Mouse (Mus musculus) ES-E14 (cell line): ENCODE measurements around the gene Atp1a4. TPM values are rescaled to one million over a fixed set of nuclear protein-coding genes. Genes with fewer than 3 reads are reported as not detected.

Experiments used
- DNase-seq: peaks from one replicate; pipeline ENCODE4 v3.0.0-alpha.2; 2013; ENCODE audit warnings: low read depth, low spot score
- H3K27ac ChIP-seq: 2 replicates; pipeline ENCODE4 v1.5.1; 2012; ENCODE audit warnings: low read depth, mild to moderate bottlenecking, low read length, moderate library complexity, mixed read lengths; ENCODE audit not compliant: poor library complexity, insufficient read depth, severe bottlenecking
- H3K36me3 ChIP-seq: 2 replicates; pipeline ENCODE4 v1.6.1; 2012; ENCODE audit warnings: mild to moderate bottlenecking, low read length, moderate library complexity, mixed read lengths; ENCODE audit not compliant: control insufficient read depth, poor library complexity, insufficient read depth, severe bottlenecking
- H3K4me1 ChIP-seq, 2 experiments: fragments of 150-350 bp in 1 of 2; sonication (generic) in 1 of 2; 2 replicates each; pipeline ENCODE4 v1.6.1; 2012; ENCODE audit warnings: low read length in 2 of 2, mild to moderate bottlenecking in 1 of 2, mixed read lengths in 1 of 2; ENCODE audit not compliant: control insufficient read depth in 2 of 2, insufficient read depth in 2 of 2, poor library complexity in 1 of 2
- H3K4me3 ChIP-seq, 2 experiments: fragments of 150-350 bp in 1 of 2; sonication (generic) in 1 of 2; 2 replicates each; pipeline ENCODE4 v1.5.1; 2012; ENCODE audit warnings: low read length in 2 of 2, low read depth in 1 of 2, mild to moderate bottlenecking in 1 of 2, mixed read lengths in 1 of 2; ENCODE audit not compliant: insufficient read depth in 1 of 2, poor library complexity in 1 of 2, severe bottlenecking in 1 of 2
- H3K9ac ChIP-seq: 2 replicates; pipeline ENCODE4 v1.6.1; 2012; ENCODE audit warnings: low read depth, mild to moderate bottlenecking, low read length, mixed read lengths; ENCODE audit not compliant: poor library complexity, insufficient read depth, severe bottlenecking
- H3K9me3 ChIP-seq: fragments of 150-350 bp; sonication (generic); 2 replicates; pipeline ENCODE4 v1.6.1; 2012; ENCODE audit warnings: low read depth, mild to moderate bottlenecking, low read length; ENCODE audit not compliant: control insufficient read depth, insufficient read depth
- CHD2 ChIP-seq: IDR thresholded peaks from 2 replicates; pipeline ENCODE4 v1.6.1; 2014; ENCODE audit warnings: mild to moderate bottlenecking, low read depth, low read length, inconsistent platforms
- HCFC1 ChIP-seq: IDR thresholded peaks from 2 replicates; pipeline ENCODE4 v1.6.1; 2012; ENCODE audit warnings: low read length, inconsistent platforms, borderline replicate concordance; ENCODE audit not compliant: insufficient read depth
- MAFK ChIP-seq: IDR thresholded peaks from 2 replicates; pipeline ENCODE4 v1.6.1; 2014; ENCODE audit warnings: mild to moderate bottlenecking, low read depth, low read length, inconsistent platforms; ENCODE audit not compliant: insufficient read depth
- ZC3H11A ChIP-seq: IDR thresholded peaks from 2 replicates; pipeline ENCODE4 v1.6.1; 2012; ENCODE audit warnings: low read depth, mild to moderate bottlenecking, inconsistent platforms, low read length, borderline replicate concordance
- ZNF384 ChIP-seq: IDR thresholded peaks from 2 replicates; pipeline ENCODE4 v1.6.1; 2012; ENCODE audit warnings: low read depth, low read length, inconsistent platforms
- in situ Hi-C, 2 experiments: fragments of 600-800 bp; cut with MboI; formaldehyde crosslinking; loops; one replicate each; pipeline ENCODE4 v1.15.1; 2025; ENCODE audit warnings: low sequenced_read_pairs in 2 of 2, inconsistent platforms in 1 of 2; ENCODE audit not compliant: unreplicated experiment in 2 of 2
- total RNA-seq: library from RNA; depleted of rRNA; stranded (reverse); fragments of 300-350 nt; gene quantifications from 2 replicates; pipeline ENCODE4 v1.2.3, GENCODE M21; 2012

Gene Atp1a4
- total RNA-seq, 1 experiment: 2.2 TPM

- H3K4me1 ChIP-seq: peaks cover 0 to 25% of the 10 kb centered on the region in 2 experiments; a peak in 1 of 4 replicates
- no peak; the same call in 1 of the 2 replicates for TF ChIP-seq ZNF384
- no peak for TF ChIP-seq CHD2
- TF ChIP-seq MAFK: no peak
- no peak for TF ChIP-seq ZC3H11A
- no peak for TF ChIP-seq HCFC1
- no peak overlapping the region for H3K9ac ChIP-seq
- no peaks in the 10 kb centered on the region for H3K9me3 ChIP-seq
- in situ Hi-C loops: no loop called here
- H3K36me3 ChIP-seq: no peaks in the 10 kb centered on the region
- DNase-seq: no peak
- no peak overlapping the region for H3K4me3 ChIP-seq
- H3K27ac ChIP-seq: no peak overlapping the region
These were observed 46.9 kb upstream of the Atp1a4 start for GRCm38 (mm10) chr1:172305153-172305552.

DNA sequence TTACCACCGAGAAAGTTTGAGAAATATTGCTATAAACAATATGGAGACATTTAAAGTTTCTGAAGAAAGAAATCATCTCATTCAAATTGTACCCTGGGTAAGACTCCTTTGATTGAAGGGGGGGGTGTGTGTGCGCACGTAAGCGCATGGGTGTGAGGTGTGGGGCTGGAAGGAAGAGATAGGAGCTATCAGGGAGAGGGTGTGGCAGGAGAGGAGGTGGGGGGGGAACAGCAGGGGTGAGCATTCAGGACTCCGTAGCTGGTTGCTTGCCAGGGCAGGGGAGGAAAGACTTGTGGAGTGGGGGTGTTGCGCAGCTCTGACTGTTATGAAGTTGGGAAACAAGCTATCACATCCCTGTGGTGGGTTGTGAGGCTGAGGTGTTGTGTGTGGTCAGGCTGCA is 46.2 kb upstream of the Atp1a4 start:
- no peak for DNase-seq
- H3K27ac ChIP-seq: no peak overlapping the region
- H3K9me3 ChIP-seq: no peaks in the 10 kb centered on the region
- no peak for TF ChIP-seq HCFC1
- no peak for TF ChIP-seq CHD2
- TF ChIP-seq MAFK: no peak
- TF ChIP-seq ZC3H11A: no peak
- TF ChIP-seq ZNF384: no peak
- no peaks in the 10 kb centered on the region for H3K36me3 ChIP-seq
- H3K4me1 ChIP-seq: peaks cover 3 to 27% of the 10 kb centered on the region in 2 experiments; a peak in 2 of 4 replicates
- no peak overlapping the region for H3K9ac ChIP-seq
- in situ Hi-C loops: no loop called here
- no peak overlapping the region for H3K4me3 ChIP-seq

DNA sequence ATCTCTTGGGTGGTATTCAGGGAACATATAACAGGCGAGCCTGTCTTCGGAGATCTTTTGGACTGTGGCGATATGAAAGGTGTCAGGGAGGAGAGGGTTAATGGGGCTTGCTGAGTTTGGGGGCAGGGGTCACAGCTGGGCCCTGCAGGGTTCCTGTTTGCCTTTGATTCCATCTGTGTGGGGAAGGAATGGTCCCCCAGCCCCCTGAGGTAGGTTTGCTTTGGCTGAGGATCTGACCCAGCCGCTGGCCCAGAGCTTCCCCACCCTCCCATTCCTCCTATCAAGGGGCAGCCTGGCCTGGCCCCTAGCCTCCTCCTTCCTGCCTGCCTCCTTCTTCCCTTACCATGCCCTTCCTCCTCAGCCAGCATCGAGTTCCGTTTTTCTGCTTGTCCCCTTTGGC is 44.6 kb upstream of the Atp1a4 start:
- in situ Hi-C loops: no loop called here
- no peak for DNase-seq
- no peak overlapping the region for H3K27ac ChIP-seq
- no peaks in the 10 kb centered on the region for H3K9me3 ChIP-seq
- H3K4me1 ChIP-seq: peaks cover 5 to 27% of the 10 kb centered on the region in 2 experiments; a peak in 3 of 4 replicates
- no peaks in the 10 kb centered on the region for H3K36me3 ChIP-seq
- no peak overlapping the region for H3K4me3 ChIP-seq
- no peak for TF ChIP-seq HCFC1
- no peak for TF ChIP-seq ZC3H11A
- no peak overlapping the region for H3K9ac ChIP-seq

GRCm38 (mm10) chr1:172302311-172302710 is 44.1 kb upstream of the Atp1a4 start:
- TF ChIP-seq ZNF384 (no peak), HCFC1 (no peak), ZC3H11A (no peak), MAFK (no peak), CHD2 (no peak)
- in situ Hi-C loops: no loop called here
- H3K9me3 ChIP-seq: no peaks in the 10 kb centered on the region
- no peak overlapping the region for H3K4me3 ChIP-seq
- DNase-seq: no peak
- H3K36me3 ChIP-seq: no peaks in the 10 kb centered on the region
- H3K4me1 ChIP-seq: peaks cover 5 to 29% of the 10 kb centered on the region in 2 experiments; a peak in 3 of 4 replicates
- no peak overlapping the region for H3K9ac ChIP-seq
- H3K27ac ChIP-seq: no peak overlapping the region

GRCm38 (mm10) chr1:172301180-172301579 is 43.0 kb upstream of the Atp1a4 start:
- in situ Hi-C loops: no loop called here
- Histone ChIP-seq H3K36me3 (no peaks in the 10 kb centered on the region), H3K4me1 (peaks cover 5 to 29% of the 10 kb centered on the region in 2 experiments; a peak in 3 of 4 replicates), H3K4me3 (peak overlapping the region; percentile 29 to 30; a peak in 1 of 4 replicates), H3K27ac (no peak overlapping the region), H3K9me3 (no peaks in the 10 kb centered on the region), H3K9ac (no peak overlapping the region)
- DNase-seq: no peak
- TF ChIP-seq MAFK (no peak), ZC3H11A (no peak), HCFC1 (no peak), ZNF384 (no peak), CHD2 (no peak)
